Mouse (Mus musculus) bone marrow, adult 2 months (tissue): ENCODE data around the gene Rpl36al.

ENCODE experiments used
- CTCF ChIP-seq: fragments of 200-500 bp; IDR thresholded peaks from 2 replicates; pipeline ENCODE4 v1.5.1; 2011; ENCODE audit warnings: low read length, control low read depth; ENCODE audit not compliant: control insufficient read depth, insufficient read depth
- POLR2A ChIP-seq: fragments of 200-500 bp; IDR thresholded peaks from 2 replicates; pipeline ENCODE4 v1.6.1; 2011; ENCODE audit warnings: low read depth, mild to moderate bottlenecking, control low read depth, low read length, borderline replicate concordance; ENCODE audit not compliant: control insufficient read depth

GRCm38 (mm10) chr12:69167656-69168460 is 16.0 kb downstream of the Rpl36al start:
- TF ChIP-seq CTCF (no peak), POLR2A (no peak)
